Mouse (Mus musculus): ENCODE measurements at regions not wholly inside any gene's neighbourhood (a gene's known extent, or its start where the extent isn't known, plus 50 kb on each side); places are given as distances from the start of the nearest gene placed in this dataset.

DNA sequence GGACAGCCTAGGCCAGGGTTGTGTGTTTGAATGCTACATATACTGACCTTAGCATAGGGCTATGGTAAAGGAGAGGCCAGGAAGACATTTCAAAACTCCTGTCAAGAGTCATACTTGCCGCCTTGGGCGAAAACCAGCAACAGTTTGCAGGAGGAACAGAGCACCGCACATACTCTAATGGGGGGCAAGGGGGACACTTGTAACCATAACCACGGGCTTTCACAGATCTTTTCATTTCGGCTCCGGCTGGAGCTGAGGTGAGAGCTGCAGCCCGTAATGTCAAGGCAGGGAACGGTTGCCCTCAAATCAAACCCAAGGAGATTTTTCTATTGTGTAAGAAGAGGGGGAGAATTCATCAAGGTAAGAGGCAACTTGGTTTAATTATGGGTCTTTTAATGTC is 258.7 kb upstream of the Nt5e start:
- Histone ChIP-seq H3K4me1 (ENCODE audit: insufficient read depth) (no peaks in the 10 kb centered on the region), H3K27me3 (ENCODE audit: insufficient read depth, low read length) (no peaks in the 10 kb centered on the region), H3K36me3 (ENCODE audit: insufficient read depth) (no peaks in the 10 kb centered on the region), H3K9me3 (ENCODE audit: low read depth, low read length) (no peaks in the 10 kb centered on the region), H3K27ac (ENCODE audit: low read depth) (no peak overlapping the region), H3K4me3 (ENCODE audit: low read depth, low read length) (no peak overlapping the region), H3K9ac (no peak overlapping the region), H3K4me2 (no peak overlapping the region)
- 76% methylated on average over 8 of the region's 8 CpGs for WGBS
- no peak for DNase-seq
- no peak for TF ChIP-seq CTCF (IDR thresholded peaks at IDR 0.05; ENCODE audit: low read depth)
- no peak for ATAC-seq (ENCODE audit: insufficient read depth)

DNA sequence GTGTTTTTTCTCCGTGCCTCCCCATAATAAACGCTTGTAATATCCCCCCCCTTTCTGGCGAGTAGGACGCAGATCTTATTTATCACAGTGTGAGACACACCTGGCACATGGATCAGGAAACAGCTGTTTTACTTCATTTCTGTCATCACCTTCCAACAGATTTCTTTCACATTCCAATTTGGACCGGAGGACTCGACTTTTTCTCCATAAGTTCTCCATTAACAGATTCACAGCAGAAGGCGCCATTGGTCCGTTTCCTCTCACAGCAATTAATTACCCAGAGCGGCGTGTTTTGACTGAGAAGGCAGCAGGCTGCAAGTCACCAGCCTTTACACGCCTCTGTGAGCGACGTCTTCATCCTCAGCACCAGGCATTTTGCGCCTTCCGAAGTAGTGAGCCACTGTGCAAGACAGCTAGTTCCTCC is 258.1 kb upstream of the Nt5e start:
- H3K27me3 ChIP-seq (ENCODE audit: insufficient read depth, low read length): no peaks in the 10 kb centered on the region
- H3K9ac ChIP-seq: no peak overlapping the region
- peak; percentile 64 for DNase-seq
- H3K36me3 ChIP-seq (ENCODE audit: insufficient read depth): no peaks in the 10 kb centered on the region
- no peaks in the 10 kb centered on the region for H3K9me3 ChIP-seq (ENCODE audit: low read depth, low read length)
- peak; percentile 72 for ATAC-seq (ENCODE audit: insufficient read depth)
- no peak for TF ChIP-seq CTCF (IDR thresholded peaks at IDR 0.05; ENCODE audit: low read depth)
- no peaks in the 10 kb centered on the region for H3K4me1 ChIP-seq (ENCODE audit: insufficient read depth)
- WGBS: 26% methylated on average over 15 of the region's 15 CpGs
- no peak overlapping the region for H3K4me3 ChIP-seq (ENCODE audit: low read depth, low read length)
- no peak overlapping the region for H3K27ac ChIP-seq (ENCODE audit: low read depth)
- peak overlapping the region; percentile 41 for H3K4me2 ChIP-seq

DNA sequence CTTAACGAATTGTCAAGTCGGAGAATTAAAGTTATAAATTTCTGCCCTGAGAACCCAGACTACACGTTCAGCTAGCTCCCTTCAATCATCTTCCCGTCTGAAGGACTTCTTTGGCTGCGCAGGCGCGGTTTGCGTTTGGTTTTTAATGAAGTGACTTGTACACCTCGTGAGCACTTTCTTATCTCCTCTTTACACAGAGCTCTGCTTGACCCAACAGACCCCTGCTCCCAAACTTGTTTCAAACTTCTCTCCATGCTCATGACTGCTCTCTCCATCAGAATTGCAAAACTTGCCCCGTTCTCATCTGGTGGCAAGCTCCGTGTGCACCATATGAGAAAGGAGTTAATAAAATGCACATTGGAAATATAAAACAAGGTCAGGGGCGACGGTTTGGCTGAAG is 257.2 kb upstream of the Nt5e start:
- no peak for ATAC-seq (ENCODE audit: insufficient read depth)
- Histone ChIP-seq H3K9ac (no peak overlapping the region), H3K9me3 (ENCODE audit: low read depth, low read length) (no peaks in the 10 kb centered on the region), H3K27ac (ENCODE audit: low read depth) (no peak overlapping the region), H3K36me3 (ENCODE audit: insufficient read depth) (no peaks in the 10 kb centered on the region), H3K27me3 (ENCODE audit: insufficient read depth, low read length) (no peaks in the 10 kb centered on the region), H3K4me1 (ENCODE audit: insufficient read depth) (no peaks in the 10 kb centered on the region), H3K4me2 (no peak overlapping the region), H3K4me3 (ENCODE audit: low read depth, low read length) (no peak overlapping the region)
- peak; percentile 38 for DNase-seq
- WGBS: 33% methylated on average over 13 of the region's 13 CpGs
- TF ChIP-seq CTCF (IDR thresholded peaks at IDR 0.05; ENCODE audit: low read depth): no peak

DNA sequence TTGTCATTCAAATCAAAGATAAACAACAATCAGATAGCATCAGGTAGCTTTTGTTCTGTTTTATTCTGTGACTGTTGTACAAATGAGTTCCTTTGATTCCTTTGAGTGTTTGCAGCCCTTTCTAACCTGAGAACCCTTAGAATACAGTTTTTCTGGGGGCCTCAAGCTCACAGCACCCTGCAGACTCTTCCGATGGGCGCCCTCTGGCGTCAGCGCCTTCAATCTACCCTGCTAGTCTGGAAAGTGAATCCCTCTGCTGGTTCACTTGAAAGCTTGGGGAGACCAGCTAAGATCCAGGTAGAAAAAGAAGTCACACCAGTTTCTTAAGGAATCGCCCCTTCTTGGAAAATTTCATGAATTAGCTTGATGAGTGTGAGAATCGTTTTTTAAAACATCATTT is 253.8 kb upstream of the Nt5e start:
- Histone ChIP-seq H3K4me2 (no peak overlapping the region), H3K4me1 (ENCODE audit: insufficient read depth) (no peaks in the 10 kb centered on the region), H3K9ac (no peak overlapping the region), H3K4me3 (ENCODE audit: low read depth, low read length) (no peak overlapping the region), H3K27me3 (ENCODE audit: insufficient read depth, low read length) (no peaks in the 10 kb centered on the region), H3K9me3 (ENCODE audit: low read depth, low read length) (no peaks in the 10 kb centered on the region), H3K27ac (ENCODE audit: low read depth) (no peak overlapping the region), H3K36me3 (ENCODE audit: insufficient read depth) (no peaks in the 10 kb centered on the region)
- peak; percentile 60 for TF ChIP-seq CTCF (IDR thresholded peaks at IDR 0.05; ENCODE audit: low read depth)
- 13% methylated on average over 6 of the region's 6 CpGs for WGBS
- ATAC-seq (ENCODE audit: insufficient read depth): no peak
- DNase-seq: peak; percentile 79

DNA sequence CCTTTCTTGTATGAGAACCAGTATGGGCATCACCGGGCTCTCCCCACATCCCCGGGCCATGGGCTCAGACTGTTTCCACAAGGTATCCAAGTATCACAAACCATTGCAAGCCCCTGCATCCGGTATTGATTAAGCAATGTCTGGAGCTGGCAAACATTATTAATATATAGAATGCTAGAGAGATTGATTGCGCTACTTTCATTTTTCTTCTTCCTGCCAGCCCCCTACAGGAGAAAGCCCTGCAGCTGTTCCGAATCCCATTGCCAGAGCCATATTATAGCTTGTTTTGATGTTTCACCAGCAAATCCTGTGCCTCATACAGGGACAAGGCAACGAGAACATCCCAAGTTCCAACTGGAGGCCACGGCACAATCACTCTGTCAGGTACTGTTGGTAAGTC is 253.4 kb upstream of the Nt5e start:
- no peak overlapping the region for H3K4me2 ChIP-seq
- TF ChIP-seq CTCF (IDR thresholded peaks at IDR 0.05; ENCODE audit: low read depth): no peak
- no peak for ATAC-seq (ENCODE audit: insufficient read depth)

DNA sequence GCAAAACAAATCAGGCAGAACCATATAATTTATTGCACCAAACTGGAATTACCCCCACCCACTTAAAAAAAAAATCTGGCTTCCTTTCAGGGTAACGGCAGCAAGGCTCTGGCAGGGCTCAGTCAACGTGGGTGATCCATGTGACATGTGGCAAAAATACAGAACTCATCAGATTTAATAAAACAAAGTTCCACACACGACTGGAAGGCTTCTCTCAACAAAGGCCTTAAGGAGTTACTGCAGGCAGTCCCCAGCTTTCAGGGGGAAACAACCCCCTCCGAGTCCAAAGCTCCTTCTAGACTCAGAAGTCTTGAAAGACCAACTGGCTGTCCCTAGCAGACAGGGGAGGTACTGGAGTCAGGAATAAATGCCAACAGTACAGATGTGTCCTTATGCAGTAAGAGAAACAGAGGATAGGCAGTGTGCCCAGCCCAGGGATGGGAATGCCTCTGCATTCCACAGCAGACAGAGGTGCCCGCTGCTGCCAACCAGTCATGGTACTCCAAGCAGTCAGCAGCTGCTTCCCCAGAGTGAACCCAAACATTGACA is 244.0 kb upstream of the Nt5e start:
- 36% methylated on average over 5 of the region's 5 CpGs for WGBS

More for the DNA sequence above, 253.4 kb upstream of the Nt5e start:
- Histone ChIP-seq H3K9me3 (ENCODE audit: low read depth, low read length) (no peaks in the 10 kb centered on the region), H3K9ac (no peak overlapping the region), H3K4me1 (ENCODE audit: insufficient read depth) (no peaks in the 10 kb centered on the region), H3K27me3 (ENCODE audit: insufficient read depth, low read length) (no peaks in the 10 kb centered on the region), H3K4me3 (ENCODE audit: low read depth, low read length) (no peak overlapping the region), H3K36me3 (ENCODE audit: insufficient read depth) (no peaks in the 10 kb centered on the region), H3K27ac (ENCODE audit: low read depth) (no peak overlapping the region)
- WGBS: 61% methylated on average over 7 of the region's 7 CpGs
- DNase-seq: no peak

DNA sequence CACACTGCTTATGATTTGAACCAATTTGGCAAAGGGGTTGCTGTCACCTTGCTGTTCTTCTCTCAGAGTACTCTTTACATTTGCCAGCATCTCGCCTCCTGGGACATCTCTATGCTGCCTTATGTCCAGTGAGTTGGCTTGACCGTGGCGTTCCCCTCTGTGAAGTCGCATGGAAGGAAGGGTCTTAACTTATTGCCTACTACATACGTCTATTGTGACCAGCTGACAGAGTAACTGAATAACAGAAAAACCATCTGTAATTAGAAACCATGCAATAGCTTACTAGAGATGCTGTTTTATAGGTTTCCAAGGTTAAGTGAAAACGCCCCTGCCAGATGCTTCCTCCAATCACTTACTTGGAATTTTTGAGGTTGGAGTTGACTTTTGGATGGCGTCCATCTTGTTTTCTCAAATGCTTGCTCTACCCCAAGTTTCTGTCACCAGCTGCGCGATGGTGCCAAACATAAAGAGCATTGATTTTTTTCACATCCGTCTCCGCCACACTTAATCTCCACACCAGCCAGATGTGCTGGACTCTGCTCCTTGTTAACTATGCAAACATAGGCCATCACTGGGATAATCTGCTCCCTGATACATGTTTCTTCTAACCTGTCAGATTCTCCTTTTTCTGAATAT is 241.7 kb upstream of the Nt5e start:
- no peaks in the 10 kb centered on the region for H3K9me3 ChIP-seq (ENCODE audit: low read depth, low read length)
- peak; percentile 48 for ATAC-seq (ENCODE audit: insufficient read depth)
- DNase-seq: peak; percentile 74
- H3K4me2 ChIP-seq: no peak overlapping the region
- no peak for TF ChIP-seq CTCF (IDR thresholded peaks at IDR 0.05; ENCODE audit: low read depth)
- no peak overlapping the region for H3K27ac ChIP-seq (ENCODE audit: low read depth)
- no peaks in the 10 kb centered on the region for H3K36me3 ChIP-seq (ENCODE audit: insufficient read depth)
- H3K4me3 ChIP-seq (ENCODE audit: low read depth, low read length): no peak overlapping the region
- 76% methylated on average over 11 of the region's 11 CpGs for WGBS
- no peaks in the 10 kb centered on the region for H3K27me3 ChIP-seq (ENCODE audit: insufficient read depth, low read length)
- H3K4me1 ChIP-seq (ENCODE audit: insufficient read depth): no peaks in the 10 kb centered on the region
- H3K9ac ChIP-seq: no peak overlapping the region

More for the DNA sequence above, 244.0 kb upstream of the Nt5e start:
- no peaks in the 10 kb centered on the region for H3K4me1 ChIP-seq (ENCODE audit: insufficient read depth)
- peak overlapping the region; percentile 44; the same call in 1 of the 2 replicates for H3K27ac ChIP-seq (ENCODE audit: low read depth)
- H3K9ac ChIP-seq: no peak overlapping the region
- DNase-seq (peak; percentile 75), ATAC-seq (ENCODE audit: insufficient read depth) (peak; percentile 86)
- H3K9me3 ChIP-seq (ENCODE audit: low read depth, low read length): no peaks in the 10 kb centered on the region
- TF ChIP-seq CTCF (IDR thresholded peaks at IDR 0.05; ENCODE audit: low read depth): no peak
- H3K4me2 ChIP-seq: no peak overlapping the region
- H3K4me3 ChIP-seq (ENCODE audit: low read depth, low read length): no peak overlapping the region
- H3K27me3 ChIP-seq (ENCODE audit: insufficient read depth, low read length): no peaks in the 10 kb centered on the region
- no peaks in the 10 kb centered on the region for H3K36me3 ChIP-seq (ENCODE audit: insufficient read depth)
